Mouse (Mus musculus): ENCODE measurements around the gene Adora1. TPM values are rescaled to one million over a fixed set of nuclear protein-coding genes. Genes with fewer than 3 reads are reported as not detected.

The Adora1 gene
- total RNA-seq, 4 experiments from 2014 or later = 190 to 216 (median 202) TPM

DNA sequence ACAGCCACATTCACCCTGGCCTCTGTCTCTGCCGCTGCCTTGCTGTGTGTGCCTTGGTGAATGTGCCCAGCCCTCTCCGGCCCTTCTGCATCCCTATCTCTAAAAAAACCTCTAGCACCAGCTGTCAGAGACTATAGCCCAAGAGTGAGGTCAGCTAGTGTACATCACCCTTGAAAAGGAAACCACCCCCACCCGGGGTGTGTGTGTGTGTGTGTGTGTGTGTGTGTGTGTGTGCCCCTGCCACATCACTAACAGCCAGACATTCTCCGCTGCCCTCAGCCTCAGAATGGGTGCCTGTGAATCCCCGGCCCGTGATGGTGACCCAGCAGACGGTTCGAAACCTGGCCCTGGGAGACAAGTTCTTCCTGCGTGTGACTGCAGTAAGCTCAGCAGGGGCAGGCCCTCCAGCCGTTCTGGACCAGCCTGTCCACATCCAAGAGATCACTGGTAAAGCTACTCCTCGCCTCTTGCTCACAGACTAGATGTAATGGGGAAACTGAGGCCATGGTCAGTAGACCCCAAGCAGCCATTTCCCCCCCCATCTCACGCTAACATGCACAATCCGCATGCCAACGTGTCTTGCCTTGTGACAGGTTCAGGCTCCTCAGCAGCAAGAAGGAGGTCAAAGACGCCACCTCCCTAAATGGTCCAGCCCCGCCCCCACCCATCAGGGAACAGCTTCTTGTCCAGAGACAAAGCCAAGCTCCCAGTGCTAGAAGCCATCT is 40.8 kb downstream of the Adora1 start:
- no peak for DNase-seq (ENCODE audit: low spot score in 2 of 2)

DNA sequence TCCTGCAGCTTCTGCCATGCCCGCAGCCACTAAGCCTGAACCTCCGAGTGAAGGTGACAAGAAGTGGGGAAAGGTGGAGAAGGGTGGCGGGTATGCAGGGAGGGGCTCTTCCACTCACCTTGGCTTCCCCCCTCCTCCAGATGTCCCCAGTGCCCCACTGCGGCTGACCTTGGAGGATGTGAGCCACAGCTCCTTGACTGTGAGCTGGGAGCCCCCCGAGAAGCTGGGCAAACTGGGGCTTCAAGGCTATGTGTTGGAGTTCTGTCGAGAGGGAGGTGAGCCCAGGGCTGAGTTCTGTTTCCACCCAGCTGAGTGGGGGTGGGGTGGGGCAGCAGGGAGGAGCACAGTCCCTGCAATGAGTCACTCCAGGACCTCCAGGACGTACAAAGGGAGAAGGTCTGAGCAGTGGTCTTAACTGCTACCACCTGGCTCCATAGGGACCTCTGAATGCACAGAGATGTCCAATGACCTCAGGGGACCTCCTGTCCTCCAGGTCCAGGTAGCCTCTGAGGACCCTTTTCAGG is 41.5 kb downstream of the Adora1 start:
- DNase-seq (ENCODE audit: low spot score in 2 of 2) = no peak

DNA sequence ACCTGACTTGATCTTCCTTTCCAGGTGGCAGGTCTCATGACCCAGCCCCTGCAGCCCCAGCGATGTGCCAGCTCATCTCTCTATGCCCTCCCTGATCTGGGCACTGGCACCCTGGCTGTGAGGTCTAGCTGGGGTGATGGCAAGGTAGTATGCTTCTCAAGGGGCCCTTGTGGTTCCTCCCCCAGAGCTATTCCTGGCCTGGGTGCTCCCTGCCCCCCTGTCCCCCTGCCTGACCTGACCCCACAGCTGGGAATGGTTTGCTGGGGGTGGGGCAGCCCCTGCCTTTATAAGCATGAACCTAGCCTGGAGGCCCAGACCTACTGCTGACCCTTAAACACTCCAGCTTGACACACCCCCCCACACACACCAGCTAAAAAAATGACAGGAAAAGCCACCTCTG is 42.1 kb downstream of the Adora1 start, which contains the start of gene Mybph:
Gene Mybph (plus strand): TSS at position 323 of the 400 bp plus-strand sequence.
- no peak for DNase-seq (ENCODE audit: low spot score in 2 of 2)

- DNase-seq (ENCODE audit: low spot score in 2 of 2) = peak in 1 of 2 experiments; percentile 16
Measured at GRCm38 (mm10) chr1:134192024-134192423, 43.2 kb downstream of the Adora1 start.

GRCm38 (mm10) chr1:134191192-134191591 is 44.0 kb downstream of the Adora1 start:
- DNase-seq (ENCODE audit: low spot score in 2 of 2) = peak in 1 of 2 experiments; percentile 5

- DNase-seq (ENCODE audit: low spot score in 2 of 2) = peak in 1 of 2 experiments; percentile 12
Measured at GRCm38 (mm10) chr1:134188989-134189729, 46.1 kb downstream of the Adora1 start.

DNA sequence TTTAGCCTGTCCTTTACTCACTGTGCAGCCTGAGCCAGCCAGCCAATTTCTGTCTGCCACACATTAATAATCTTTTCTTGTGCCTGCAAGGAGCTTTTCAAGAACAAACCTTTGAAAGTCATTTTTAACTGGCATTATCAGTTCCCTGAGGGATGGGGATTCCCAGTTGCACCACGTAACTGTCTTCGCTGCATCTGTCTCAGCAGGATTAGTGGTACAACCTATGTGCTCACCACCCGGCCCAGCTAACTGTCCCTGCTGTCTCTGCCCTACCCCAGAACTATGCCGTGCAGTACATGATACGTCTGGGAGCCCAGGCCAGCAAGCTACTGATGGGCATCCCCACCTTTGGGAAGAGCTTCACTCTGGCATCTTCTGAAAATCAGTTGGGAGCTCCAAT is 47.0 kb downstream of the Adora1 start:
- peak in 1 of 2 experiments; percentile 4 for DNase-seq (ENCODE audit: low spot score in 2 of 2)

GRCm38 (mm10) chr1:134184089-134184488 is 51.1 kb downstream of the Adora1 start:
- DNase-seq (ENCODE audit: low spot score in 2 of 2) = no peak

- no peak for DNase-seq (ENCODE audit: low spot score in 2 of 2)
Measured at GRCm38 (mm10) chr1:134182025-134182424, 53.2 kb downstream of the Adora1 start, which contains the start of gene Chil1. Chil1 (plus strand) TSS chr1:134182176.

GRCm38 (mm10) chr1:134177976-134178375 is 57.3 kb downstream of the Adora1 start:
- DNase-seq (ENCODE audit: low spot score in 2 of 2) = no peak

- DNase-seq (ENCODE audit: low spot score in 2 of 2) = no peak
Measured at GRCm38 (mm10) chr1:134173081-134173480, 62.1 kb downstream of the Adora1 start.

DNA sequence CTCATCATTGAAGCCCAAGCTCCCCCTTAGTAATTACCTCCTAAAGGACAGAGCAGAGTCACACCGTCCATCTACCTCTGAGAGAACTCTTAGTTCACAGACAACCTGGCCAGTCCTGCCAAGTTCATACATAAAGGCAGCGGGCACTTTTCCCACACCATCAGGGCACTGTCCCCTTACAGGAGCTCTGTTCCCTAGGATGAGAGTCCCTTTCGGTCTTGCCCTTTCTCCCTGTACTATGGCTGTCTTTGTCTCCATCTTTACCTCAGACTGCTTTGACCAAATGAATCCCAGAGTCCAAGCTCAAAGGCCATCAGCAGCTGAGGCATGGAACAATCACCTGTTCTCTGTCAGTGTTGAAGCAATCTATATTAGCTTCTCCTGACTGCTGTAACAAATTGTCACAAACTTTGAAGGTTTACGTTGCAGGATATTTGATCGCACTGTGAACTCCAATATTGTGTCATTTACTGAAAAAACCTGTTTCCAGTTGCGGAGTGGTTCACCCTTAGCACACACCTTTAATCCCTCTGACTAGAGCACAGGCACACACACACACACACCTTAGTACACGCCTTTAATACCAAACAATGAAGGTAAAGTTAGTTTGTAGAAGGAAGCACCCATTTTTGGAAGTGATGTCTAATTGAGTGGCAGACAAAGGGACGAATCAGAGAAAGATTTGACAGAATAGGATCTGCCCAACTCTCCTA is 66.1 kb downstream of the Adora1 start:
- DNase-seq (ENCODE audit: low spot score in 2 of 2) = no peak

DNA sequence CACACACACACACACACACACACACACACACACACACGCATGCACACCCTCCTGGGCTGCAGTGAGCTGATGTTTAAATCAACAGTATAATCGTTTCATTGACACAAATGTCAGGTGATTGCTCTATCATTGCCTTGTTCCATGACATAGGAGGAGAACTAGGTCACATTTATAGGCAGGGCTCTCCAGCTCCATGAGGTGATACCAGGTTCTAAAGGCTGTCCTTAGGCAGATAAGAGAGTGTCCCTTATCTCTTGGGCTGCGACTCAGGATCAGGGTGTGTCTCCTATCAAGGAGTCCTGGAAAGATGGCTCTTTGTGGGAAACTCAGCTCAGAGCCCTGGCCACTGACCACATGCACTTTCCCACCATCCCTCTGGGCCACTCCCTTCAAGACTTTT is 66.7 kb downstream of the Adora1 start:
- no peak for DNase-seq (ENCODE audit: low spot score in 2 of 2)

DNA sequence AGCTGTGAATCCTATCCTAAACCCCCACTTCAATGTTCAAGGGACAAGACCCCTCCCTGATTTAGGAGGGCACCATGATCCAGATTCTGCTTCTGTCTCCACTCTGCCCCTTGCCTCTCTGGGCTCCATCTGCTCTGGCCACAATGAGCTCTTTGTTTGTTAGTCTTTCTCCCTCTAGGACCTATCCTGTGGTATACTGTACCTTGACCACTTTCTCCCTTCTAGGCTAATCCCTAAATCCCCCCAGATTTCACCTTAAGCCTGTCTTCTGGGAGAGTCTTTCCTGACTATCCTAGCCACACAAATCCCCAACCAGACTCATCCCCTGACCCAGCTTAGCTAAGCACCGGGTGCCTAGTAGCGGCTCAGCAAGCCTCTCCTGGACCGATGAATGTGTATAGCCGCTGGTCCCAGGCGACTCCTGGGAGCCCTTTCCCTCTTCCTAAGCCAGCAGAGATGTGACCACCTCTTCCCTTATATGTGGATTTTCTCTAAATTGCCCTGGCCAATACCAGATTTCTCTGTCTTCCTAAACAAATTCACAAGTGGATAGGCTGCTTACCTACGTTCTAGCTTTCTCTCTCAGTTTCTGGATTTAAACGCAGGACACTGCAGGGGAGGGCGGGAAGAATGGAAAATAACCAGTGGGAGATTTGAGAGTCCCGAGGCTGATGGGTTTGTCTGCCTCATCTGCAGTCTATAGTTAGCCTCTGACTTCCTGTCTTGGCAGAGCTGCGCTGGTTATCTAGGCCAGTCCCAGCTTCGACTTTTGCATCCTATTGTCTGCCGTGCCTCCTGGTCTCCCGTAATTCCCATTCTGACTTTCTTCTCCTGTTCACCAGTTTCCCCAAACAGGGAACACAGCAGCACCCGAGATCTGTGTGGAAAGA is 67.6 kb downstream of the Adora1 start:
- no peak for DNase-seq (ENCODE audit: low spot score in 2 of 2)

- no peak for DNase-seq (ENCODE audit: low spot score in 2 of 2)
Measured at GRCm38 (mm10) chr1:134166547-134166946, 68.7 kb downstream of the Adora1 start.

DNA sequence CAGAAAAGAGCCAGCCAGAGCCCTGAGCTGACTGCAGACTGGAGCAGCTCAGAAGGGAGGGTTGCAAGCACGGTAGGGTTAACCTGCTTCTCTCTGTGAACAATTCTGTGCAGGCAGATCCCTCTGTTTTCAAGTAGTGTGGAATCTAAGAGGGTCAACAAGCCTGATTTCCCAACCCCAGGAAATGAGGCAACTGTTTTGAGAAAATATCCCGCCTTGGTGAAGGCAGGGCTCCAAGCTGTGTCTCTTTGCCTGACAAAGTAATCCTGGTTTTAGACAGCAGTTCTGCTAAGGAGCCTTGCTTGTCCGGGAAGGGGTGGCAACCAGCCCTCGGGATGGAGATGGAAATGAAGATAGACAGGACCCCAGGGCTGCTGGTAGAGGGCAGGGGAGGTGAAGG is 70.8 kb downstream of the Adora1 start:
- DNase-seq (ENCODE audit: low spot score in 2 of 2) = no peak

DNA sequence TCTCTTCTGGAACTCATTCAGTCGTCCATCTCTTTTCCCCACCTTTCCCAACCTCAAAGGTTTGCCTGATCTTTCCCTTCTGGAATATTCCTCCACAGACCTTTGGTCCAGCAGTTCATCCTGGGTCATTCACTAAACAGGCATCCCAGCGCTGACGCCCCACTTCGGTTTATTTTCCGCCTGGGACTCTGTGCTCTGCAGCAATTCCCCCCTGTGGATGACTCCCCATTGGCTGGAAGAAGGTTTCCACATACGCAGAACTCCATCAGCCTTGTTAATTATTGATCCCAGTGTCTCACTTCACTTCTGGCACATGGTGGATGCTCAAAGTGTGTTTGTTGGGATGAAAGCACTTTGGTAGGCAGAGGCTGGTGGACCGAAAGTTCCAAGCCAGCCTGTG is 71.8 kb downstream of the Adora1 start:
- no peak for DNase-seq (ENCODE audit: low spot score in 2 of 2)

- DNase-seq (ENCODE audit: low spot score in 2 of 2) = no peak
Measured at GRCm38 (mm10) chr1:134162510-134163225, 72.6 kb downstream of the Adora1 start.

DNA sequence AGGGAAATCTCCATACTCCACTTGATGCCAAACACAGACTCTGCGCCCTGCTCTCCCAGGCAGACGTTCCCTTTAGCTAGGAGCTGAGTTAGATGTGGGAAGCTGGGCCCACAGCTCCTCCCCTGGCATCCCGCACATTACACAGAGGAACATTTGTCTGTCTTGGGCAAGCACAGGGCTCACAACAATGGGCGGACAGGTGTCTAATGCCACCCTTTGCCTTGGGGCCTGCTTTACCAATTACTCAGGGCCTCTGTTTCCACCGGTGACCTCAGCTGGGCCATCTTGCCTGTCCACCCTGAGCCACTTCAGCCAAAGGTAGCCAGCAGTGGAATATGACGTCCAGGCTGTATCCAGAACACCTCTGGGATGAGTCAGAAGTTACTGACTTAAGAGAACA is 73.8 kb downstream of the Adora1 start:
- DNase-seq (ENCODE audit: low spot score in 2 of 2) = no peak

DNA sequence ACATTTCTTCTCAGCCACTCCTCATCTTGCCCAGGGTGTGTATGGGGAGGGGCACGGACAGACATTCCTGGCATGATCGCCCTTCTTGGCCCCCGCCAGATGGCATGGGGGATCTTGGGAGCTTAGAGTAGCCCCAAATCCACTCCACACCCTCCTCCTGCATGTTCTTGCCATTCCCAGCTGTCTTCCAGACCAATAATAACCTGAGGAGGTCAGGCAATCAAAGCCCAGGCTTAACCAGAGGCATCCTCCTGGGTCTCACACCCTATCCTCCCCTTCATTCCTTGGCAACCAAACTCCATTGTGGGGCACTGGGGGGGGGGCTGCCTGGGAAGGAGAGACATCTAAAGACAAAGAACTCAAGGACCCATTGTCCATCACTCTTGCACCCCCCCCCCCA is 74.8 kb downstream of the Adora1 start:
- no peak for DNase-seq (ENCODE audit: low spot score in 2 of 2)

Data from layer of hippocampus, adult 8-10 months (tissue).